Mouse (Mus musculus) kidney, embryonic 14.5 days (tissue): ENCODE measurements around the gene Vav2. TPM values are rescaled to one million over a fixed set of nuclear protein-coding genes. Genes with fewer than 3 reads are reported as not detected.

ENCODE experiments used
- ATAC-seq: fragments of 200-750 bp; cut with Nextera tagmentation; 2 replicates; pipeline ENCODE4 v1.8.0; 2017; ENCODE audit warnings: moderate number of reproducible peaks, mild to moderate bottlenecking, moderate TSS enrichment, moderate library complexity; ENCODE audit not compliant: low FRiP score, low TSS enrichment
- H3K27ac ChIP-seq: fragments of 300-500 bp; sonication (generic); 2 replicates; pipeline ENCODE4 v1.5.1; 2014; ENCODE audit warnings: low read depth, mild to moderate bottlenecking, low read length, moderate library complexity, mixed read lengths
- H3K27me3 ChIP-seq: fragments of 300-500 bp; sonication (generic); 2 replicates; pipeline ENCODE4 v1.6.1; 2014; ENCODE audit warnings: mild to moderate bottlenecking, low read length; ENCODE audit not compliant: control insufficient read depth, insufficient read depth
- H3K36me3 ChIP-seq: fragments of 300-500 bp; sonication (generic); 2 replicates; pipeline ENCODE4 v1.6.1; 2014; ENCODE audit warnings: low read length, mixed read lengths; ENCODE audit not compliant: control insufficient read depth, insufficient read depth
- H3K4me1 ChIP-seq: fragments of 300-500 bp; sonication (generic); 2 replicates; pipeline ENCODE4 v1.6.1; 2014; ENCODE audit warnings: low read length, mixed read lengths; ENCODE audit not compliant: control insufficient read depth, insufficient read depth
- H3K4me2 ChIP-seq: fragments of 300-500 bp; sonication (generic); replicated peaks from 2 replicates; pipeline ENCODE4 v1.6.1; 2014; ENCODE audit warnings: low read depth, mild to moderate bottlenecking, low read length
- H3K4me3 ChIP-seq: fragments of 300-500 bp; sonication (generic); 2 replicates; pipeline ENCODE4 v1.5.1; 2014; ENCODE audit warnings: mild to moderate bottlenecking, low read length
- H3K9ac ChIP-seq: fragments of 300-500 bp; sonication (generic); 2 replicates; pipeline ENCODE4 v1.6.1; 2014; ENCODE audit warnings: low read depth, mild to moderate bottlenecking, low read length, moderate library complexity
- H3K9me3 ChIP-seq: fragments of 300-500 bp; sonication (generic); 2 replicates; pipeline ENCODE4 v1.6.1; 2016; ENCODE audit warnings: low read length; ENCODE audit not compliant: control insufficient read depth
- WGBS: fragments of 180-500 bp; shearing (Covaris S2); extraction: QIAGEN DNeasy Blood & Tissue Kit; methylation state at CpG from one replicate; pipeline ENCODE4 v1.1.7; 2014; 5-methylcytosine and 5-hydroxymethylcytosine counted together
- polyA plus RNA-seq: library from polyadenylated mRNA; unstranded; fragments of >200 nt; fragmentation: Nextera tagmentation; extraction: Ambion mirVana; gene quantifications from 2 replicates; pipeline ENCODE4 v1.2.1, GENCODE M21; 2014

The Vav2 gene
- polyA plus RNA-seq, 1 experiment from 2014 or later, result 8.2 TPM

- WGBS, result 40% methylated on average over 4 of the region's 4 CpGs
- no peak for ATAC-seq
- Histone ChIP-seq H3K27ac (no peak overlapping the region), H3K36me3 (no peaks in the 10 kb centered on the region), H3K9me3 (no peaks in the 10 kb centered on the region), H3K4me3 (no peak overlapping the region), H3K27me3 (no peaks in the 10 kb centered on the region), H3K9ac (no peak overlapping the region), H3K4me1 (peaks cover 30% of the 10 kb centered on the region), H3K4me2 (no peak overlapping the region)
These were observed 36.1 kb downstream of the Vav2 start for GRCm38 (mm10) chr2:27390775-27391174.

GRCm38 (mm10) chr2:27390325-27390724, 36.5 kb downstream of the Vav2 start:
- no peaks in the 10 kb centered on the region for H3K9me3 ChIP-seq
- no peak overlapping the region for H3K4me3 ChIP-seq
- H3K27ac ChIP-seq, result no peak overlapping the region
- no peak overlapping the region for H3K9ac ChIP-seq
- 54% methylated on average over 8 of the region's 8 CpGs for WGBS
- H3K27me3 ChIP-seq, result no peaks in the 10 kb centered on the region
- H3K4me1 ChIP-seq, result peaks cover 30% of the 10 kb centered on the region
- ATAC-seq, result no peak
- H3K36me3 ChIP-seq, result no peaks in the 10 kb centered on the region
- no peak overlapping the region for H3K4me2 ChIP-seq

GRCm38 (mm10) chr2:27389272-27390162, 37.3 kb downstream of the Vav2 start:
- WGBS, result 32% methylated on average over 14 of the region's 14 CpGs
- H3K9me3 ChIP-seq, result no peaks in the 10 kb centered on the region

GRCm38 (mm10) chr2:27387209-27387608, 39.6 kb downstream of the Vav2 start:
- Histone ChIP-seq H3K27me3 (no peaks in the 10 kb centered on the region), H3K36me3 (no peaks in the 10 kb centered on the region), H3K27ac (no peak overlapping the region), H3K9ac (no peak overlapping the region), H3K9me3 (no peaks in the 10 kb centered on the region), H3K4me1 (peaks cover 28% of the 10 kb centered on the region), H3K4me3 (no peak overlapping the region), H3K4me2 (no peak overlapping the region)
- 91% methylated on average over 1 of the region's 1 CpGs for WGBS
- no peak for ATAC-seq

More at GRCm38 (mm10) chr2:27389272-27390162, 37.3 kb downstream of the Vav2 start:
- Histone ChIP-seq H3K27ac (peak overlapping the region; percentile 32; the same call in 1 of the 2 replicates), H3K9ac (no peak overlapping the region), H3K36me3 (no peaks in the 10 kb centered on the region), H3K4me1 (peaks cover 30% of the 10 kb centered on the region), H3K27me3 (no peaks in the 10 kb centered on the region), H3K4me2 (no peak overlapping the region), H3K4me3 (no peak overlapping the region)
- ATAC-seq, result peak; percentile 79

- Histone ChIP-seq H3K4me3 (no peak overlapping the region), H3K36me3 (no peaks in the 10 kb centered on the region), H3K9ac (no peak overlapping the region), H3K4me1 (peaks cover 20% of the 10 kb centered on the region; the same call in 1 of the 2 replicates), H3K9me3 (no peaks in the 10 kb centered on the region), H3K4me2 (no peak overlapping the region), H3K27ac (no peak overlapping the region), H3K27me3 (no peaks in the 10 kb centered on the region)
- no peak for ATAC-seq
- 70% methylated on average over 4 of the region's 4 CpGs for whole genome bisulfite sequencing
These were observed 45.1 kb downstream of the Vav2 start for GRCm38 (mm10) chr2:27381698-27382097.

- H3K36me3 ChIP-seq, result no peaks in the 10 kb centered on the region
- H3K4me1 ChIP-seq, result peaks cover 23% of the 10 kb centered on the region; the same call in 1 of the 2 replicates
- WGBS, result 86% methylated on average over 3 of the region's 3 CpGs
- no peak overlapping the region for H3K27ac ChIP-seq
- ATAC-seq, result no peak
- no peaks in the 10 kb centered on the region for H3K27me3 ChIP-seq
- no peaks in the 10 kb centered on the region for H3K9me3 ChIP-seq
- no peak overlapping the region for H3K4me2 ChIP-seq
- H3K4me3 ChIP-seq, result no peak overlapping the region
- no peak overlapping the region for H3K9ac ChIP-seq
These were observed 45.6 kb downstream of the Vav2 start for GRCm38 (mm10) chr2:27381254-27381653.

GRCm38 (mm10) chr2:27377876-27378275, 49.0 kb downstream of the Vav2 start:
- Histone ChIP-seq H3K4me3 (no peak overlapping the region), H3K9me3 (no peaks in the 10 kb centered on the region), H3K9ac (no peak overlapping the region), H3K27ac (no peak overlapping the region), H3K36me3 (no peaks in the 10 kb centered on the region), H3K27me3 (no peaks in the 10 kb centered on the region), H3K4me1 (peaks cover 34% of the 10 kb centered on the region; the same call in 1 of the 2 replicates), H3K4me2 (no peak overlapping the region)
- WGBS, result 22% methylated on average over 4 of the region's 4 CpGs
- ATAC-seq, result no peak

GRCm38 (mm10) chr2:27377164-27377563, 49.7 kb downstream of the Vav2 start:
- peaks cover 32% of the 10 kb centered on the region; the same call in 1 of the 2 replicates for H3K4me1 ChIP-seq
- H3K27ac ChIP-seq, result no peak overlapping the region
- H3K9ac ChIP-seq, result no peak overlapping the region
- WGBS, result 60% methylated on average over 8 of the region's 8 CpGs
- H3K4me2 ChIP-seq, result no peak overlapping the region
- H3K4me3 ChIP-seq, result no peak overlapping the region
- H3K9me3 ChIP-seq, result no peaks in the 10 kb centered on the region
- no peaks in the 10 kb centered on the region for H3K27me3 ChIP-seq
- no peaks in the 10 kb centered on the region for H3K36me3 ChIP-seq
- ATAC-seq, result no peak

GRCm38 (mm10) chr2:27375141-27375540, 51.7 kb downstream of the Vav2 start:
- H3K27ac ChIP-seq, result no peak overlapping the region
- H3K4me1 ChIP-seq, result peaks cover 30% of the 10 kb centered on the region; the same call in 1 of the 2 replicates
- no peaks in the 10 kb centered on the region for H3K27me3 ChIP-seq
- no peaks in the 10 kb centered on the region for H3K9me3 ChIP-seq
- ATAC-seq, result no peak
- H3K36me3 ChIP-seq, result no peaks in the 10 kb centered on the region
- H3K4me2 ChIP-seq, result no peak overlapping the region
- 13% methylated on average over 3 of the region's 3 CpGs for WGBS
- no peak overlapping the region for H3K4me3 ChIP-seq
- no peak overlapping the region for H3K9ac ChIP-seq
